Mouse (Mus musculus): Measurements from ENCODE around the gene Moap1.

The Moap1 gene

DNA sequence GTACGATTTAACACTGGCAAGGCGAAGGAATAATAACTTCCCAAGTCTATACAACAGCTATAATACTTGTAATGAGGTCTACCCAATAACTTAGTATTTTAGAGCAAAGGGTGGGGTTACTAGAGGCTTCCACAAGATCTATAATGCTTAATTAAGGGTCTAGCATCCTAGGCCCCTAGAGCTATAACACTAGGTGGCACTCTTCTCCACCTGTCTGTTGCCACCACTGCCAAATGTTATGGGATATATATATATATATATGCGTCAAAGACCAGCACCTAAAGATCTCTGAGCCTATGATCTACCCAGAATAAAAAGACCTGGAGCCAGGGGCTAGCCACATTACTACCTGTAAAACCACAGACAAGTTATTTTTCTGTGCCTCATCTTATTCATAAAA is 3.2 kb downstream of the Moap1 start:
- no peak for DNase-seq

DNA sequence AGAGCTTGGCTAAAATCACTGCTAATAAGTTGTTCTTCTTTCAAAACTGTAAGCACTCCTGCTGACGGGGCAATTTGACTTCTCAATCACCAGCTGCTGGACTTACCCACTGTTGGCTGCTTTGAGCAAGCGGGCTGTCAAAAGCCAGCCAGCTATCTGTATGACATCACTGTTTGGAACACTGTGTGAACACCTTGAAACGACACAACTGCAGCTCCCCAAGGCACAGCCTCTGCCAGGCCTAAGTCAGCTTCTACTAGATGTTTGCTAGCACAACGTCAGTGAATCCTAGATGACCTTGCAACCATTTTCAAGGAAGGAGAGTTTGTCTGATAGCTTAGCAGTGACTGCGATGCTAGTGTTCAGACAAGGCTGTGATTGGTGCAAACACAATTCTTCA is 4.4 kb downstream of the Moap1 start:
- no peak for DNase-seq

DNA sequence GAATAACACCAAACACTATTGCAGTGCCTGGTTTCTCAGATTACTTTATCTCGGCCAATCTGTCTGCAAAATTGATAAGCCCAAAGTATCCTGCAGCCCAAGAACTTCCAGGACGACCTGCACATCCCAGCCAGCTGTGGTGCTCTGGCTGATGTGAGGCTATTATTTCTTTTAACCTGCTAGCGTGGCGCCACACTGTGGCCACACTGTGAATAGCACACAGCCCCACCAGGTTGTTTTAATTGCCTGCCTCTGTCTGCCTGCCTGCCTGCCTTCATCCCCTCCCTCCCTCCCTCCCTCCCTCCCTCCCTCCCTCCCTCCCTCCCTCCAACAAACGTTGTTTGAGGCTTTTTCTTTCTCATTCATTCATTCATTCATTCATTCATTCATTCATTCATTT is 10.1 kb downstream of the Moap1 start:
- peak; percentile 37 for DNase-seq

DNA sequence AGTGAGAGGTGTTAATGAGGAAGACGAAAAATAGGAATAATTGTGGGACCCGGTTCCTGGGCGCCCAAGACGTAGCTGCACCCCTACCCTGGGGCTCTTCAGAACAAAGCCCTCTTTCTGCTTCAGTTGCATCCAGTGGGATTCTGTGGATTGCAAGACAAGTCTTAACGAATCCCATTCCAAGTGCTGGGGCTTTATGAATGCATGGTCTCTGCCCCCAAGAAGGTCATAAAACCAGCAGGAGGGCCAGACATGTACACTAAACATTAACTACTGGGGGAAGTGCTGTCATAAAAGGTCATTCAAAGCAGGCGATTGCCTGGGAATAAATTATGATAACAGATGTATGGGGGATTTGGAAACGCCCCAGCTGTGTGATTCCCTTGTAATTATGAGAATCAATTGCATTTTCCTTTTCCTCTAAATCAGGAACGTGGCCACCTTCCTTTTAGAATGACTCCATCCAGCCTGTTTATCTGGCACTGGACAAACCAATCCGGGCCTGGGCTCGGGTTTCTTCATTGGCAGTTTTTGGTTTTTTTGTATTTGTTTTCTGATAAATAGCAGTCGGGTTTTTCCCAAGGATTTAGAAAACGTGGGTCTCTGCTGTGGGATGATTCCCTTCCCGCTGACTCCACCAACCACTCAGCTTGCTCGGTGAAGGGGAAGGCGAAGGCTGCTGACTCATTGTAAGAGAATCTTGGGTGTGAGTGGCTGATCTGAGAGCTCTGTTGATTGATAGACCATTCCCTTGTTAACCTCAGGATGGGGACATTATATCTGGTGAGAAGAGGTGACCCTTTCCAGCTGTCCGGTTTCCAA is 12.5 kb downstream of the Moap1 start:
- no peak for DNase-seq

DNA sequence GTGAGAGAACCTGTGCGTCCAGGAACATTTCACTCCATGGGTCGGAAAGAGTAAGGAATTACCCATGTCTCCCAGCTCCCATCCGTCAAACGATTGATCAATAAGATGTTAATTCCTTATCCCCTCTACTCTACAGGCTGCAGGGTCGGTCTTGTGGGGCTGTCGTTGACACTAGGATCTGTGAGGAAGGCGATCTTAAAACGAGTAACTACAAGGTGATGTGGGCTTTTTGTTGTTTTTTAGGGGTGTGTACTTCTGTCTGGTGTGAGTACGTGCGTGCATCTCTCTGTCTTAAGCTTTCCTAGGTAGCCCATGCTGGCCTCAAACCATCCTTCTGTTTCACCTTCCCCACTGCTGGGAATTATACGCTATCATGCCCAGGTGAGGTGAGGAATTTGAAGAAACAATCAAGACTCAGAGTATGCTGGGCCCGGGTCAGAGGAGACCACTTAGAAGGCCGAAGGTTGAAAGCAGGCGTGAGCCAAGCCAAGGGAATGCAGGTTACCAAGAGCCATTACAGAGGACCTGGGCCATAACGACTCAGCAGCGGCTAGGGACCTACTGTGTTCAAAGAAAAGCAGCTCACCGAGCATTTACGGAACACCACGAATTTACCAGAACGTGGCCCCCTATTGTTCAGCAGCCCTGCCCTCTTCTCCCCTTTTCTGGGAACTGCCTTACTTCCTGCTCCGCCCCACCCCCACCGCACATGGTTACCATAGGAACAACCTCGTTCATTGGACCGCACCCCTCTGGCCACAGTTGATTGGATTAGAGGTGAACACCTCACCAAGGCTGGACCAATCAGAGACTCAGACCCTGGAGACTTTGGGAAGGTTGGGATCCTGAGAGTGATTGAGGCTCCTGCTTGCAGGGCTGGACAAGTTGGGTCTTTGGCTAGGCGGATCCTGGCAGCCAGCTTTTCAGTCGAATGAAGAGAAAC is 13.3 kb downstream of the Moap1 start:
- peak; percentile 78 for DNase-seq

DNA sequence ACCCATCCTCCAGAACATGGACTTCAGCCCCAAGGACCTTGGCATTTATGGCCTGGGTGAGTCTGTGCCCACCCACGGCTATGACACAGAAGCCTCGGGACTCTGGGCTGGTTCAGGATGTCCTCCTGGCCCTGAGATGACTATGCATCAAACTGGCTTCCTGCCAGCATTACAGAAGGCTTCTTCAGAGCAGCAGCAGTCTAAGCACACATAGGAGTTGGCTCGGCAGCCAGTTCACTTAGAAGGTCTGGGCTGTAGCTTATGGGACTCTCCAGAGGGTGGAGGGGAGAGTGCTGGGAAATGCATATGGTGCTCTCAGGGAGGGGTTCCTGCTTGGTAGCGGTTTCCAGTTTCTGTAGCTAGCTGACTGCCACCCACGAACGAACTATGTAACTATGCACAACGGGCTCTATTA is 17.7 kb downstream of the Moap1 start:
- DNase-seq, result no peak

DNA sequence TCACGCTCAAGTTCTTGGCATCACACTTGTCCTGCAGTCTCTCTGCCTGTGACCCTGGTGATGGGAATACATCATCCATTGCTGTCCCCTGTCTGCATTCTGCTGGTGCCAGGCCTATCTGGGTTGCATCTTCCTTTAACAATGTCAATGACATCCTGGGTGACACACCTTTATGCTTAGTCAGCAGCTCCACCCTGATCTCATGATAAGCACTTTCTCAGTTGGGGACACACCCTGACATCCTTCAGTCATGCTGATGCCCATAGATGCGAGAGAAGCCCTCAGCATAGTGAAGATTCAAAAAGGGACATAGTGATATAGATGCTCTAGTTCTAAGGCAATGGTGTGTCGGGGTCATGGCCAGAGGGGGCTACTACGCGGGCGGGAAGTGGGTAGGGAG is 18.3 kb downstream of the Moap1 start:
- DNase-seq, result no peak

DNA sequence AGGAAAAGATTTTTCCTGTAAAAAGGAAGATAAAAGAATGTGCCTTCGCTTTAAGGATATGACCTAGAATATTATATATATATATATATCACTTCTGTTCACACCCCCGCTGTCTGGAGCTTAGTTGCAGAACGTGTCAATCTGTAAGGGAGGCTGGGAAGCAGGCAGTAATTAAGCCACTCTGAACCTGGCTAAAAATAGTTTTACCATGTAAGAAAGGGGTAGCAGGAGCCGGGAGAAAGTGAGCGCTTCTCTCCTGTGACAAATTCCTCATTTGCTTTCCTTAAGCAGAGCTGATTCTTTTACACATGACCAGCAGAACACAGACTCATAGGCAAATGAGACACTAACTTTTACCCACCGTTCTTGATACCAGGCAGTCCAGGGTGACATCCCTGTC is 19.6 kb downstream of the Moap1 start:
- peak; percentile 71 for DNase-seq

DNA sequence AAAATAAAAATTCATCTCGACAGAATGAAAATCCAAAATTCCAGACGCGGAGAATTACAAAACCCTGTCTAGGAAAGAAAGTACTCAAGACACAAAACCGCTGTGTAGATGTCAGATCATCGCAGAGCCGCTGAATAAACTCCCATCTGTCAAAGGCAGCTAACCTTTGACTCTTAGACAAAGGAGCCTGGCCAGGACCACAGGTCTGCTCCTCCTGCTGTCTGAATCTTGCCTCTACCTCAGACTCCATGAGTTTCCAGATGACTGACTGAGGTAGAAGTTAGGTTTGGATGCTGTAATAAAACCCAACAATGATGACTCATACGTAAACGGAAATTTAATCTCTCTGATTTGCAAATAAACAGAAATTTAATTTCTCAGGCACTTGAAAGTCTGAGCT is 20.5 kb downstream of the Moap1 start:
- DNase-seq, result no peak

DNA sequence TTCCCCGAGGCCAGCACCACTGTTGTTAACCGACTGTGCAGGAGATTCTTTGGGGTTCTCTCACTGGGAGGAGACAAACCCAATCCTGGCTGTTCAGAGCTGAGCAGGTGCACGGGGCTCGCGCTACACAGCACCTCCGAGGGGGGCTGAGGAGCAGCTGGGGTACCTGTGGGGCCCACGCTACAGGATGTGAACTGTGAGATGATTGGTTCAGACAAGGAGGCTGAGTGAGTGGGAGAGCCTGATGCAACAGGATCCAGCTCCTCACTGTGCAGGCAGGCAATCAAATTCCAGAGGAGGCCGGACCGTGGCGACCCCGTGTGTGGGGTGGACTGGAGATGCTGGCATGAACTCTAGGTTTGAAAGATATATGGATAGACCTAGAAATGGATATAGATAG is 21.0 kb downstream of the Moap1 start:
- DNase-seq, result no peak

DNA sequence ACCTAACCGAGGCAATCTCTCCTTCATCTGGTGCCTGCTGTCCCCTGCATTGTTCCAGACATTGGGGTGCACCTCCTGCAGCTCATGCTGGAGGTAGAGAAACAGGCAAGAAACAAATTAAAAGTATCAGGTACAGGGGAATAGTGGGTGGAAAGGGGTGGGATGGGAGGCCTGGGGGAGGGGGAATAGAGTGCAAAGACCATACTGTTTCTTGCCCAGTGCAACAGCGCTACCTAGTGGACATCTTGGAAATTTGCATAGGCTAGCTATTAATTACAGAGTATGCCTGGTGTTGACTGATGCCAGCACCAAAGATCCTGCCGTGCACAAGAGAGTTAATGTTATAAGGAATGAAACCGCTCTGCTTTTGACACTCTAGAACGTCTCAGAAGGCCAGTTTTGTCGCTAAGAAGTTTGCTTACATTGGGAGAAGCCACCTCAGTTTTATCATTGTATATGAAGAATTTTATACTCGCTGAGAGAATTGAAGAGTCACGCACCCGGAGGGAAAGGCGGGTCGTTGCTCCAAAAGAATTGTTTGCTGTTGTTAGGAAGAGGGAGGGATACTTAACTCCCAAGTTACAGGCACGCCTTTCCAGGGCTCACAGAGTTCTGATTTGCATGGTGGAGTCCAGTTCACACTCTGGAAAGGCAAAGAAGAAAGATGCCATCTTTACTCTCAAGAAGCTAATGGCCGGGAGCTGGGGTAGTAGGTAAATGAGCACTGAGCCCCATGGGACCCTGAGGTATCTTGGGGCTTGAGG is 23.7 kb downstream of the Moap1 start:
- DNase-seq, result no peak

DNA sequence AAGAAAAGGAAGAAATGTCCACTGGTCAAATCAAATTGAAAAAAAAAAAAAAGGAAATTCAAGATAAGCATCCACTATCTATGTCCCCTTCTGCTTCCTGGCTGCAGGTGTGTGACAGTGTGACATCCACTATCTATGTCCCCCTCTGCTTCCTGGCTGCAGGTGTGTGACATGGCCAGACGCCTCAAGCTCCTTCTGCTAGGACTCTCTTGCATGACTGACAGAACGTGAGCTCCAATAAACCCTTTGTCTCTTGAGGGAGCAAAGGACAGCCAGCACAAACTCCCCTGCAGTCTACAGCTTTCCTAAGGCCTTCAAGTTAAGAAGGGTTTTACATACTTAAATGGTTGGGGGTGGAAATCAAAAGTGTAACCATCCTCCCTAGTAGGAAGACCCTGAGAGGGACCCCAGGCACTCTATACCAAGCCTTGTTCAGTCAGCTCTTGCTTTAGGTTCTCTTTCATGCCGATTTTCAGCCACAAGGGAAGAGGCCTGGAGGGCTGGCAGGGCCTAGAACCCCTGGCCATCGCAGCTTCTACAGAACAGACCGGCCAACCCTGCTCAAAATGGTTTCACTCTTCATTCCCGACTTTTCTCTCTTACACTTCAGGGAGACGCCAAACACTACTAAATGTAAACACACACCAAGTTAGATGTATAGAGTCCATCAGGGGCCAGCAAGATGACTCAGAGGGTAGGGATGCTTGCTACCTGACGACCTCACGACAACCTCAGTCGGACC is 28.6 kb downstream of the Moap1 start:
- no peak for DNase-seq

DNA sequence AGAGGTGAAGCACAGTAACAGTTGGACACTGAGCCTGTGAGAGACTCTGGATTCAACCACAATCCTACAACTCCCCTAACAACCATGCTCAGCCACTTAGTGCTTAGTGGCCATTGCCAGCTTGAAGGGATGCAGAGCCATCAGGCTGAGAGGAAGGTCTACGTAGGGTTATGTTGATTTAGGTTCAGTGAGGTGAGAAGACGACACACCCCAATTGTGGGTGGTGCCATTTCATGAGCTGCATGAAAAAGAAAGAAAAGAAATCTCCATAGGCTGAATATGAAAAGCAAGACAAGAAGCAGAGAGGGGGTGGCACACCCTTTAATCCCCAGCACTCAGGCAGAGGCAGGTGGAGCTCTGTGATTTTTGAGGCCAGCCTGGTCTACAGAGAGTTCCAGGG is 29.3 kb downstream of the Moap1 start:
- DNase-seq, result no peak

DNA sequence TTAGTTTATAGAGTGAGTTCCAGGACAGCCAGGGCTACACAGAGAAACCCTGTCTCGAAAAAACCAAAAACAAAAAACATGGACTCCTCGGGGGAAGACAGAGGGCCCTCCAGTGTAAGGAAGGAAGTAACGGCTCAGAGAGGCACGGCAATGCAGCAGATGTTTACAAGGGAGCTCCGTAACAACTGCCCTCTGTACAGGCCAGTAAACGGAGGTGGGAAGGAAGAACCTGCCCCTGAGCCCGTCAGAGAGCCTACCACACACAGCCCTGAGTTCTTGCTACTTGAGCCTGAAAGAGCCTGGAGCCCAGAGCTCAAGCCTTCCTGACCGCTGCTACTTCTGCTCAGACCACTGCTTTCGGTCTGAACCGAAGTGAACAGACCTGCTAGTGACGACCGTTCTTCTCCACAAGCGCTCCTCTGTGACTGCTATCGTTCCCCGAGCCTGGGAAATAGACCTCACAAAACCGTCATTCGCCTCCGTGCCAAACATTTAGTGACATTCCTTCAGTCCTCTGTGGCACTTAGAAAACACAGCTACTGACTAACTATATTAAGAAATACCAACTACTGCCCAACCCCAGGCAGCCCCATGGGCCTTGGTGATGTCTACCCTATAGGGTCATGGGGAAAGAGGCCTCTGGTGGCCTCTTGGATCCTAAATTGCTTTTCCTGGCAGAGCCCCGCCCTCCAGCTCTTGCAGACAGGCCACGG is 30.2 kb downstream of the Moap1 start:
- DNase-seq, result no peak

DNA sequence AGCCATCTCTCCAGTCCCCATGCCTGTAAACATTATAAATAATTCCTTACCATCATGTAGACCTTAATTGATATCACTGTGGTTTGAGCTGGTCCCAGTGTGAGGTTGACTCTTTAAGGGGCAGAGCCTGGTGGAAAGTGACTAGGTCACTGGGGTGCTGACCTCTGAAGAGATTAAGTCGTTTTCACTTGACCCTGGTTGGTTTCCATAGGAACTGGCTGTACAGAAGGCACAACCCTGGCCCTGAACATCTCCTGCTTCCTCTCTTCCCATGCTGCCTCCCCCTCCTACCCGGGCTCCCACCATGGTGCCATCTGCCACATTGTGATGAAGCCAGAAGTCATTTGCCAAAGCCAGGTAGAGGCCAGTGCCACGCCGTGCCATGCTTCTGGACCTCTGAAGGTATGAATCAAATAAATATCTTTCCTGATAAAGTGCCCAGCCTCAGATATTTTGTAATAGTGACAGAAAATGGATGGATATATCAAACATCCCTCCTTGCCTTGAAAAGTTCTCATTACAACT is 32.5 kb downstream of the Moap1 start:
- no peak for DNase-seq

DNA sequence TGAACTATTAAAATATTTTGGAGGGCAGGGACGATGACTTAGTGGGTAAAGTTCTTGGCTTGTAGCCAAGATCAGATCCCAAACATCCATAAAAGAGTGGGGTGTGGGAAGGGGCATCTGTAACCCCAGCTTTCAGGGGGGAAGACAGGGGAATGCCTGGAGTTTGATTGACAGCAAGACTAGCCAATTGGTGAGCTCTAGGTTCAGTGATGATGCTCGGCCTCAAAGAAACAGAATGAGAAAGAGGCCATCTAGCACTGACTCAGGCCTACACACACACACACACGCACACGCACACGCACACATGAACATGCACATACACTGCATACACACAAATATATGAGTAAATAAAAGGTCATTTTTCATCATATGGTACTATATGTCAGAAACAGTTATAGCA is 33.6 kb downstream of the Moap1 start:
- no peak for DNase-seq

DNA sequence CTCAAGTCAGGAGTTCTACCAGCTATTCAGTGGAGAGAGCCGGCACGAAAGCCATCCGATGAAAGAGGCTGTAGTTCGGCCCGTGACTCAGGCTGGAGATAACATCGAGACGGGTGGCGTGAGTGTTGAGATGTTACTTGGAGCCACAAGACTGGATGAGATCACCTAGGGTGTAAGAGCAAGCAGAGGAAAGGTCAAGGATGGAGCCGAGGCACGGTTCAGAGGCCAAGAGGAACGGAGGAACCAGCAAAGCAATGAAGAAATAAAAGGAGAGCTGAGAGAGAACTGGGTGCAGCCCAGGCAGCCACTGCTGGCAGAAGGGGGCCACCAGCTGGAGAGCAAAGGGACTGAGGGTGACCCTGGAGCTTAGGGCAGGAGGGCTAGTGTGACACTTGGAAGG is 35.2 kb downstream of the Moap1 start:
- no peak for DNase-seq

DNA sequence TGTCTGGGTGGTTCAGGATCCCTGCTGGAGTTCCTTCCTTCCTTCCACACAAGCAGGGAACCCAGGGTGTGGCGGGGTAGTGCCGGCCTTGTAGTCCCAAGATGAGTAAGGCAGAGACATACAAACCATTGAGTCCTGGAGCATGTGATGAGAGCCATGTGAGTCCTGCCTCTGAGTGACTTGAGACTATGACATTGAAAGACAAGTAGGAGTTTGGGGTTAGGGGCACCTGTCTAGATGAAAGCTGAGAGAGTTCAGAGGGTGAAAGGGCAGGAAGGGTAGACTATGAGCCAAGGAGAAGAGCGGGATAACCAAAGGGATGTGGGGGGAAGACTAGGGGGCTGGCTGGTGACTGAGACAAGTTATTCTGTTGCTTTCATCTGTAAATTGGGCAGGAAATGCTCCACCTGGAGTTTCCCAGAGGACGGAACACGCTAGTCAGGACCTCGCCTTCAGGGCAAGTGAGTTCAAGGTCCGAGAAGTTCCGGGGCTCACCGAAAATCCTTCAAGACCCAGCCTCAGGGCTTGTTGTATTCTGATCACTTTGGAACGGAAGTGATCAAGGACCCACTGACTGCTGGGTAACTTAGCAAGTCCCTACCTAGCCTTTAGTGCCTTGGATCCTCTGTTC is 36.5 kb downstream of the Moap1 start:
- DNase-seq, result peak; percentile 1

DNA sequence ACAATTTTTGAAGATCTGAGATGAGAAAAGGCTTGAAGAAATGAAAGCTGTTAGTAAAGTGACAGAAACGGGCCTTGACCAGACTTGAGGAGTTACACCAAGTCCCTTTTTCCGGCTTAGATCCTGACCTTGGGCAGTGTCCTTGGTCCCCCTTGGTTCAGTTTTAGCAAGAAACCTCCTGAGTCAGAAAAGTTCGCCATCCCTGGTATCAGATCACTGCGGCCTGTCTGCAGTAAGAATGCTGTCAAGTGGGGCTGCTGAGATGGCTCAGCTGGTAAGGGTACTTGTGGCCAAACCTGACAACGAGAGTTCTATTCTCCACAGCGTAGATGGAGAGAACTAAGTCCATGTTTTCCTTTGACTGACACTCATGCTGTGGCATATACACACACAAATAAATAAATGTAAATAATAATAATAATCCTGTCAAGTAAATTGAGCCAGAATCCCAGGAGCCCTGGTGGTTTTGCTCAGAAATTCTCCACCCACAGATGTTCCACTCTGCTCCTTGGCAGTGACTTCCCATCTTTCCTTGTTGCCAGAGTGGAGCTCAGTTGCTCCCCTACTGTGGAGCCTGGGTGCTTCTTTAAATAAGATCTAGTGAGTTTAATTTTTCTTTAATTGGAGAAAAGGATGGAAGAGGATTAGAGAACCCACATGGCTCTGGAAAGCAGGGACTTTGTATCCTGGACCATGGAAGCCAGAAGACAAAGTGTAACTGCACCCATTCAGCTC is 37.4 kb downstream of the Moap1 start:
- peak; percentile 29 for DNase-seq

DNA sequence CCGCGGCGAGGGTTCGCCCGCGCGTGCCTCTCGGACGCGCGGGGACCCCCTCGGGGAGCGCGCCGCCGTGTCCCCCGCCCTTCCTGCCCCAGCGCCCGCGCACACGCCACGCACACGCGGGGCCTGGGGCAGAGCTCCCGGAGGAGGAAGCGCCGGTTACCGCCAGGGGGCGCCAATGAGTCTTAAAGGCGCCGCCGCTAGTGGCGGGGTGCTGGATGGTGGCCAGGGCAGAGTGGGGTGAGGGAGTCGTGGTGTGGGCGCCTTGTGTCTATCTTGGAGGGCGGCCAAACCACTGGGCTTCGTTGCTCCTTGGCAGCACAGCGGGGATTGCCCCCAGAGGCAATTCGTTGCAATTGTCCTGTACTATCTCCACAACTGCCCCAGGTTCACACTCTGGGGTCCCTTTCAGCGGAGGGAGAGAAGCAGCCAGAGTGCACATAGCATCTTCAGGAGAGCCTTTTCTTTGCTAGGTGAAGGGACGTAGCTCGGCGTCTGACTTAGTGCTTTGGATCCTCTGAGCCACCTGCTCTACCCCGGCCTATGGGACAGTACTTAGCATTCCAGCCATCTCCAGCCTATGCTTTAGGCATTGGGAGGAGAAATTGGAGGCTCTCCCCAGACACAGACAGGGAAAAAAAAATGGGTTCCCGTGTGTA is 38.1 kb downstream of the Moap1 start:
- peak; percentile 91 for DNase-seq
